Mouse (Mus musculus) olfactory bulb, adult 2 months (tissue): ENCODE measurements at regions not wholly inside any gene's neighbourhood (a gene's known extent, or its start where the extent isn't known, plus 50 kb on each side); places are given as distances from the start of the nearest gene placed in this dataset.

Source experiments
- H3K27ac ChIP-seq: fragments of 200-500 bp; 2 replicates; pipeline ENCODE4 v1.5.1; 2012; ENCODE audit warnings: low read depth, low read length; ENCODE audit not compliant: insufficient read depth
- H3K4me1 ChIP-seq: fragments of 200-500 bp; 2 replicates; pipeline ENCODE4 v1.6.1; 2012; ENCODE audit warnings: low read length; ENCODE audit not compliant: control insufficient read depth, insufficient read depth
- H3K4me3 ChIP-seq: fragments of 200-500 bp; 2 replicates; pipeline ENCODE4 v1.5.1; 2012; ENCODE audit warnings: mild to moderate bottlenecking, low read depth, low read length, moderate library complexity; ENCODE audit not compliant: insufficient read depth
- CTCF ChIP-seq: fragments of 200-500 bp; IDR thresholded peaks from 2 replicates; pipeline ENCODE4 v1.5.1; 2012; ENCODE audit warnings: low read depth, mild to moderate bottlenecking, low read length, moderate library complexity; ENCODE audit not compliant: insufficient read depth
- POLR2A ChIP-seq: fragments of 200-500 bp; IDR thresholded peaks from 2 replicates; pipeline ENCODE4 v1.6.1; 2012; ENCODE audit warnings: mild to moderate bottlenecking, low read depth, low read length, moderate library complexity; ENCODE audit not compliant: insufficient read depth
- WGBS: fragments of 180-500 bp; shearing (Covaris S2); methylation state at CpG from one replicate; pipeline ENCODE4 v1.1.7; 2018; 5-methylcytosine and 5-hydroxymethylcytosine counted together

GRCm38 (mm10) chr3:146337429-146337828 is 67.0 kb upstream of the Ssx2ip start:
- H3K27ac ChIP-seq, result no peak overlapping the region
- no peak overlapping the region for H3K4me3 ChIP-seq
- TF ChIP-seq CTCF (no peak), POLR2A (no peak)
- H3K4me1 ChIP-seq, result peaks cover 9% of the 10 kb centered on the region
- WGBS, result 32% methylated on average over 3 of the region's 3 CpGs

GRCm38 (mm10) chr3:146337861-146338281 is 66.6 kb upstream of the Ssx2ip start:
- TF ChIP-seq CTCF (no peak), POLR2A (no peak)

GRCm38 (mm10) chr3:146338445-146338844 is 66.0 kb upstream of the Ssx2ip start:
- TF ChIP-seq POLR2A (no peak), CTCF (no peak)

More at GRCm38 (mm10) chr3:146337861-146338281, 66.6 kb upstream of the Ssx2ip start:
- 9% methylated on average over 7 of the region's 7 CpGs for WGBS
- Histone ChIP-seq H3K4me1 (peaks cover 9% of the 10 kb centered on the region), H3K4me3 (peak overlapping the region; percentile 1; the same call in 1 of the 2 replicates), H3K27ac (no peak overlapping the region)

DNA sequence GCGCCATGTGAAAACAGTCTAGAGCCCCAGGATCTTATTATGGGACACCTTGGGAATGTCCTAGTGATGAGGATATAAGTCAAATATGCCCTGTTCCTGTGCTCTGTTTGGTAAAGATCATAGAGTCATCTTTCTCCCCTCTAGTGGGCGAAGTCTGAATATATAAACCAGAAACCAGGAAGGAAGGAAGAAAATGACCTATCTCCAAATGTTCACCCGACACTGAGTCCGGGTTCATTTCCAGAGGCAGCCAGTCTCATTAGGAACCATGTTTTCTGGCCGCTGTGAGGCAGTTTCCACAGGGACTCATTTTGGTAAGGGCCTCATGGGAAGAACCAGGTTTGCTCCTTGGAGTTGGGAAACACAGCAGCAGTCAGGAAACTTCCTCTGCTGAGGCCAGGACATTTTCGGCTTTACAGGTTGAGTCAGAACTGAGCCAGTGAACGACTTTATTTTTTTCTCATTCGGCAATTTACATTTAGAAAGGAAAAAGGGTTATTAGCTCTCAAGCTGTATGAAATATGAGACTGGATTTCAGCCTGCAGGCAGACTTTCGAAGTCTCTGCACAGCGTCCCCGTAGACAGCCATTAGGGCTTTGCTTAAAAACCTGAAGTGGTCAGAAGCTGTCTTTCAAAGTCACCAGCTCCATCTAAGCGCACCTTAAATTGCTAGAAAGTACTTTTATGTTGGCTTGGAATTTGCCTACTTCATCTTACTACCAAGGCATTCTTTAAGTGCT is 64.0 kb upstream of the Ssx2ip start:
- 88% methylated on average over 12 of the region's 12 CpGs for WGBS
- H3K4me1 ChIP-seq, result peaks cover 7% of the 10 kb centered on the region
- TF ChIP-seq CTCF, result no peak
- TF ChIP-seq POLR2A, result no peak

More at GRCm38 (mm10) chr3:146338445-146338844, 66.0 kb upstream of the Ssx2ip start:
- Histone ChIP-seq H3K4me1 (peaks cover 9% of the 10 kb centered on the region), H3K27ac (no peak overlapping the region), H3K4me3 (no peak overlapping the region)
- WGBS, result 69% methylated on average over 9 of the region's 9 CpGs

DNA sequence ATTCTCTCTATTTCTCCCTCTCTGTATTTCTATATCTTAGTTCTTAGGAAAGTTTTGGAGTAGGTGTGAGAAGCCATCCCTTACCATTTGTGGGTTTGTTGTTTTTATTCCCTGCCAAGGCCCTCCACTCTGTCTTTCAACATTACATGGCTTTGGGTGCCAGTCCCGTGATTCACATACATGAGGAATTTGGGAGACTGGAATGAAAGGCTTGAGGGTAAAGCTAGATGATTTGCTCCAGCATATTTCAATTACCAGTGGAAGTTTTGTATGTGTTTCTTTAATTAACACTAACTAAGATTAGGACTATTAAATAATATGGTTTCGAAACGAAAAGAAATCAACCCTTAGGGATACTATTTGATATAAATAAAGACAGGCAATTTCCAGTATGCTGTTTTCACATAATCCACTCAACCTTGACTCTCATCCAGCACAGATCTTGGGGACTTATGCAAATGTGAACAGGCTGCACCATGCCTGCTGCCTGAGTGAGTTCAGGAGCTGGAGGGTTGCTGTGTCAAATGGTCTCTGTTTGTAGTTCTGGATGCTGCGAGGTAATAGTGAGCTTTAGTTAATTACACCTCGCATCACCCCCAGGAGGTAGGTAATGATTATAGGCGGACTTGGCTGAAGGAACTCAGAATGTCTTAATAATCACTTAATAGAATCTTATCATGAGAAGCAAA is 62.6 kb upstream of the Ssx2ip start:
- WGBS, result 57% methylated on average over 6 of the region's 6 CpGs
- Histone ChIP-seq H3K4me3 (no peak overlapping the region), H3K4me1 (peaks cover 7% of the 10 kb centered on the region), H3K27ac (no peak overlapping the region)
- TF ChIP-seq CTCF (no peak), POLR2A (no peak)

More for the DNA sequence above, 64.0 kb upstream of the Ssx2ip start:
- no peak overlapping the region for H3K27ac ChIP-seq
- H3K4me3 ChIP-seq, result no peak overlapping the region

- peaks cover 4% of the 10 kb centered on the region; the same call in 1 of the 2 replicates for H3K4me1 ChIP-seq
- 90% methylated on average over 1 of the region's 1 CpGs for WGBS
- TF ChIP-seq POLR2A (no peak), CTCF (no peak)
- H3K4me3 ChIP-seq, result no peak overlapping the region
- no peak overlapping the region for H3K27ac ChIP-seq
These were observed 61.7 kb upstream of the Ssx2ip start for GRCm38 (mm10) chr3:146342727-146343126.

- Histone ChIP-seq H3K4me3 (no peak overlapping the region), H3K4me1 (no peaks in the 10 kb centered on the region), H3K27ac (no peak overlapping the region)
- WGBS, result 56% methylated on average over 9 of the region's 9 CpGs
- TF ChIP-seq CTCF (no peak), POLR2A (no peak)
These were observed 60.6 kb upstream of the Ssx2ip start for GRCm38 (mm10) chr3:146343649-146344401.

- TF ChIP-seq CTCF (no peak), POLR2A (no peak)
- Histone ChIP-seq H3K27ac (no peak overlapping the region), H3K4me1 (no peaks in the 10 kb centered on the region), H3K4me3 (no peak overlapping the region)
- 80% methylated on average over 11 of the region's 11 CpGs for WGBS
These were observed 59.9 kb upstream of the Ssx2ip start for GRCm38 (mm10) chr3:146344402-146345025.
